Mouse (Mus musculus) limb, embryonic 13.5 days (tissue): Measurements from ENCODE around the gene Zfp853. TPM values are rescaled to one million over a fixed set of nuclear protein-coding genes. Genes with fewer than 3 reads are reported as not detected.
A peak's percentile ranks its signal among the peaks of the same experiment; 100 is the strongest.

Experiments used
- ATAC-seq: fragments of 200-750 bp; cut with Nextera tagmentation; 2 replicates; pipeline ENCODE4 v1.8.0; 2017; ENCODE audit warnings: low read depth, moderate number of reproducible peaks, moderate TSS enrichment; ENCODE audit not compliant: low FRiP score
- H3K27ac ChIP-seq: fragments of 300-500 bp; sonication (generic); 2 replicates; pipeline ENCODE4 v1.5.1; 2015; ENCODE audit warnings: inconsistent platforms, mild to moderate bottlenecking, moderate library complexity
- H3K27me3 ChIP-seq: fragments of 300-500 bp; sonication (generic); 2 replicates; pipeline ENCODE4 v1.6.1; 2015; ENCODE audit warnings: mild to moderate bottlenecking, inconsistent platforms
- H3K36me3 ChIP-seq: fragments of 300-500 bp; sonication (generic); 2 replicates; pipeline ENCODE4 v1.6.1; 2015; ENCODE audit warnings: inconsistent platforms, mild to moderate bottlenecking, moderate library complexity
- H3K4me1 ChIP-seq: fragments of 300-500 bp; sonication (generic); 2 replicates; pipeline ENCODE4 v1.6.1; 2015; ENCODE audit warnings: inconsistent platforms
- H3K4me2 ChIP-seq: fragments of 300-500 bp; sonication (generic); replicated peaks from 2 replicates; pipeline ENCODE4 v1.6.1; 2015; ENCODE audit warnings: inconsistent platforms, mild to moderate bottlenecking, moderate library complexity
- H3K4me3 ChIP-seq: fragments of 300-500 bp; sonication (generic); 2 replicates; pipeline ENCODE4 v1.5.1; 2015; ENCODE audit warnings: moderate library complexity, mild to moderate bottlenecking, inconsistent platforms
- H3K9ac ChIP-seq: fragments of 300-500 bp; sonication (generic); 2 replicates; pipeline ENCODE4 v1.6.1; 2015; ENCODE audit warnings: mild to moderate bottlenecking, inconsistent platforms
- H3K9me3 ChIP-seq: fragments of 300-500 bp; sonication (generic); 2 replicates; pipeline ENCODE4 v1.6.1; 2016; ENCODE audit warnings: inconsistent platforms
- WGBS: fragments of 180-500 bp; shearing (Covaris S2); methylation state at CpG from one replicate; pipeline ENCODE4 v1.1.7; 2015; 5-methylcytosine and 5-hydroxymethylcytosine counted together
- polyA plus RNA-seq: library from polyadenylated mRNA; unstranded; fragments of >200 nt; fragmentation: Nextera tagmentation; extraction: Ambion mirVana; gene quantifications from 2 replicates; pipeline ENCODE4 v1.2.1, GENCODE M21; 2015

Zfp853 gene
- polyA plus RNA-seq, 1 experiment from 2014 or later, result 0.33 TPM

DNA sequence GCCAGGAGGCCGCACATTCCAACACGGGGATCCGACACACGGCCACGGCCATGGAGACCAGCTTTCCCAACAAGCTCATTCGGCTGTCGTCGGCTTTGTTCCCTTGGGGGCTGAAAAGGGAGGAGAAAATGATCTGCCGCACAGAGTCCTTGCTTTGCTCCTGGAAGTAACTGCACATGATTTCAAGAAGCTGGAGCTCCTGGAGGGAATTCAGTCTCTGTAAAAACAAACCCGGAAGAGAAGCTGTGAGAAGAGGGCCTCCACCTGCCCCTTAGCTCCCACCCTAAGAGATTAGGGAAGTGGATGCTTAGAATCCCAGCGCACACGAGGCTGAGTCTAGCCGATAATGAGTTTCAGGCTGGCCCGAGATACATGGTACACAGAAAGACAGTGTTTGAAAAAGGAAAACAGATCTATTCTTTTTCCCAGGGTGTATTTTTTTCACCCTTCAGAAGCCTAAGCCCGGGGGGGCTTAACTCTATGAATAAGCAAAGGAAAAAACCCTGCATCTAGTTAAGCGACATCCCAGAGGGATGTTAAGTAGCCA lies 20.8 kb upstream of the Zfp853 start:
- 4% methylated on average over 16 of the region's 16 CpGs for WGBS

DNA sequence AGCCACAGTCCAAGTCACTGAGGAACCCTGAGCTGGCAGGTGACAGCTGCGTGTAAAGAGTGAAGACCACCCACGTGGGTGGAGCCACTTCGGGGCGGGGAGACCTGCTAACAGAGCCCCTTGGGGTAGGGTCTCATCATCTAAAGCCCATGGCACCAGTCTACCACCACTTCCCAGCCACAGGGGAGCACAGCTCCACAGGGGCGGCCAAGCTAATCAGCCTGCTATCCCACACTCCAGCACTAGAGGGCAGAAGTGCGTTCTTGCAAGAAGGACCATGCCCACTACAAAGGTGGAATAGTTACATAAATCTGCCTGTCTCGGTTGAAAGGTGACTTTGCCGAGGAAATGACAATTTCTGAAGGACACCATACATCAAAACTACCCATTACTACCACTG lies 18.5 kb upstream of the Zfp853 start:
- 62% methylated on average over 8 of the region's 8 CpGs for WGBS
- Histone ChIP-seq H3K4me1 (peaks cover 15% of the 10 kb centered on the region), H3K36me3 (peaks cover 71% of the 10 kb centered on the region), H3K4me2 (no peak overlapping the region), H3K27me3 (no peaks in the 10 kb centered on the region), H3K27ac (no peak overlapping the region), H3K9ac (no peak overlapping the region), H3K4me3 (no peak overlapping the region), H3K9me3 (no peaks in the 10 kb centered on the region)
- ATAC-seq, result no peak

More for the DNA sequence above, 20.8 kb upstream of the Zfp853 start:
- no peaks in the 10 kb centered on the region for H3K27me3 ChIP-seq
- peak overlapping the region; percentile 82 for H3K4me2 ChIP-seq
- peak overlapping the region; percentile 82; the same call in 1 of the 2 replicates for H3K27ac ChIP-seq
- peaks cover 15% of the 10 kb centered on the region for H3K4me1 ChIP-seq
- H3K36me3 ChIP-seq, result peaks cover 70% of the 10 kb centered on the region
- no peaks in the 10 kb centered on the region for H3K9me3 ChIP-seq
- H3K4me3 ChIP-seq, result peak overlapping the region; percentile 89
- H3K9ac ChIP-seq, result peak overlapping the region; percentile 95
- no peak for ATAC-seq

DNA sequence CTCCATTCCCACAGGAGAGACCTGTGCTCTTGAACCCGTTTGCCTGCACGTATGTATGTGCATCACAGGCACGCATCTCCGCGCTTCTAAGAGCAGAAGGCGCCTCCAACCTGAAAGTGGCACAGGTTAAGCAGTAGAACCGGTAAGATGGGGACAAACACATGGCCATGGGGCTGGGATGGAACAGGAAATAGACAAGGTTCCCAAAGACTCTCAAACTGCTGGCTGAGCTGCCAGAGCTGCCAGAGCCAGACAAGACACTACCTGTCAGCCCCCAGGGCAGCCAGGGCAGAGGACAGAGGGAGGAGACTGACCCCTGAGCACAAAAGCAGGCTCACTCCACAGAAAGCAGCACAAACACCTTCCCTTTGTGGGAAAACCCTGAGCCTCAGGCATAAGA lies 16.5 kb upstream of the Zfp853 start:
- H3K36me3 ChIP-seq, result peaks cover 81% of the 10 kb centered on the region
- H3K9me3 ChIP-seq, result no peaks in the 10 kb centered on the region
- no peak overlapping the region for H3K9ac ChIP-seq
- H3K27ac ChIP-seq, result no peak overlapping the region
- 89% methylated on average over 7 of the region's 7 CpGs for WGBS
- H3K27me3 ChIP-seq, result no peaks in the 10 kb centered on the region
- H3K4me3 ChIP-seq, result no peak overlapping the region
- H3K4me1 ChIP-seq, result peaks cover 15% of the 10 kb centered on the region
- H3K4me2 ChIP-seq, result no peak overlapping the region
- ATAC-seq, result no peak

DNA sequence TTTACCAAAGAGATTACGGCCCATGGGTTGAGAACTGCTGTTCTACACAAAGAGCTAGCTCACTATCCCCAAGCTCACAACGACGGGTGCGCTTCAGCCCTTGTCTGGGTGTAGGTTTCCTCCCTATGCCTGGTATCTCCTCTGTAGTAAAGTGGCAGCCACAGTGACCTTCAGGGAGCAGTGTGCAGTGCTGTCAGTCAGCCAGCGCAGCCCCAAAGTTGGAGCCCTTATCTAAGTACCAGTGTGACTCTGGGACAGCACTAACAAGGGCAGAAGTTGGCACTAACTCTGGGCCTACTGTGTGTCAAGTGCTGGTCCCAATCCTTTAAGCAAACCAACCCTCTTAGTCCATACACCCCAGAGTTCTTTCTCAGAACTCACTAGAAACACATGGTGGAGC lies 15.4 kb upstream of the Zfp853 start:
- Histone ChIP-seq H3K4me2 (no peak overlapping the region), H3K4me3 (no peak overlapping the region), H3K36me3 (peaks cover 89% of the 10 kb centered on the region), H3K4me1 (peaks cover 9% of the 10 kb centered on the region), H3K9me3 (no peaks in the 10 kb centered on the region), H3K27ac (no peak overlapping the region), H3K27me3 (no peaks in the 10 kb centered on the region), H3K9ac (no peak overlapping the region)
- no peak for ATAC-seq
- 94% methylated on average over 5 of the region's 5 CpGs for WGBS

DNA sequence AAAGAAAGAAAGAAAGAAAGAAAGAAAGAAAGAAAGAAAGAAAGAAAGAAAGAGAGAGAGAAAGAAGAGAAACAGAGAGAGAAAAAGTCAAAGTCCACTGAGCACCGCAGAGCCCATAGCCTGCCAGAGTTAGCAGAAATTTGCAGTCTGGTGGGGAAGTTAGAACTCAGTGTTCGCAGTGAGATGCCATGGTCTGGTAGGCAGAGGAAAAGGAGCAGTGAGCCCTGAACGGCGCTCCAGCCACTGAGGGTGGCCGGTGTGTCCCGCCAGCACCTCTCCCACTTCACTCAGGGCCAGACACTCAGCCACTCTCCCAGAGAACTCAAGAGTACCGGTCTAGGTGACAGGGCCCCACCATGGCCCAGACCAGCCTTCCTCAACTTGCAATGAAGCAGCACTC lies 10.8 kb upstream of the Zfp853 start:
- Histone ChIP-seq H3K4me1 (no peaks in the 10 kb centered on the region), H3K9me3 (no peaks in the 10 kb centered on the region), H3K36me3 (peaks cover 98% of the 10 kb centered on the region), H3K9ac (no peak overlapping the region), H3K27me3 (no peaks in the 10 kb centered on the region), H3K27ac (no peak overlapping the region), H3K4me3 (no peak overlapping the region), H3K4me2 (no peak overlapping the region)
- ATAC-seq, result no peak
- WGBS, result 95% methylated on average over 7 of the region's 7 CpGs

DNA sequence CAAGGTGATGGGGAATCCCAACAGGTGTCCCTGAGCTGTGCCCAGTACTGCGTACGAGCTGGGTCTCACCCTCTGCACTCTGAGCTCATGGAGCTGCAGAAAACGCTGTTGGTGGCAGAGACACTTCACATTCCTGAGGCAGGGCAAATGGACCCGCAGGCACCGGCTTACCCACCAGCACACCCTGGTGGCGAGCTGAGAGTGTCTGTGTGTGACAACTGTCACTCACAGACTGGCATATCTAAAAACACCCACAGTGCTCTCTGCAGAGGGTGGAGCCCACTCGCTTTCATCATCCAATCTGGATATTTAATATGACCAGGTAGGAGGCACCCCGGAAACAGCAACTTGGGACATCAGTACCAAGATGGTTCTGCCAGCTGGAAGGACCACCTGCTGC lies 7.9 kb upstream of the Zfp853 start:
- H3K36me3 ChIP-seq, result peaks cover 79% of the 10 kb centered on the region
- no peak overlapping the region for H3K27ac ChIP-seq

DNA sequence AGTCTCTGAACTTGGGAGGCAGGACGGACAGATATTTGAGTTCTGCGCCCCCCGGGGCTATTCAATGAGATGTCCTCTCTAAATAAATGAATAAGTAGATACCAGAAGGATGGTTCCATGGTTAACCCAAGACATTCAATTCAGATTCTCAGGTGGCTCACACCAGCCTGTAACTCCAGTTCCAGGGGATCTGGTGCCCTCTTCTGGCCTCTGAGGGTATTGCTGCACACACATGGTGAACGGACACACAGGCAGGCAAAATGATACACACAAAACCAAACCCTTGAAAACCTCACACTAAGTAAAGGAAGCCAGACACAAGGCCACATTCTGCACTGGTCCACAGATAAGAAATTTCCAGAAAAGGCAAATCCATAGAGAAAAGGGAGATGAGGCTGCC lies 6.3 kb upstream of the Zfp853 start:
- Histone ChIP-seq H3K27ac (no peak overlapping the region), H3K27me3 (peaks cover 4% of the 10 kb centered on the region), H3K9ac (no peak overlapping the region), H3K36me3 (peaks cover 63% of the 10 kb centered on the region), H3K4me2 (no peak overlapping the region), H3K4me3 (no peak overlapping the region), H3K9me3 (peaks cover 5% of the 10 kb centered on the region; the same call in 1 of the 2 replicates), H3K4me1 (no peaks in the 10 kb centered on the region)
- no peak for ATAC-seq
- WGBS, result 91% methylated on average over 4 of the region's 4 CpGs

More for the DNA sequence above, 7.9 kb upstream of the Zfp853 start:
- Histone ChIP-seq H3K27me3 (no peaks in the 10 kb centered on the region), H3K4me3 (no peak overlapping the region), H3K9ac (no peak overlapping the region), H3K4me2 (no peak overlapping the region), H3K4me1 (no peaks in the 10 kb centered on the region), H3K9me3 (no peaks in the 10 kb centered on the region)
- 81% methylated on average over 8 of the region's 8 CpGs for WGBS
- ATAC-seq, result no peak

DNA sequence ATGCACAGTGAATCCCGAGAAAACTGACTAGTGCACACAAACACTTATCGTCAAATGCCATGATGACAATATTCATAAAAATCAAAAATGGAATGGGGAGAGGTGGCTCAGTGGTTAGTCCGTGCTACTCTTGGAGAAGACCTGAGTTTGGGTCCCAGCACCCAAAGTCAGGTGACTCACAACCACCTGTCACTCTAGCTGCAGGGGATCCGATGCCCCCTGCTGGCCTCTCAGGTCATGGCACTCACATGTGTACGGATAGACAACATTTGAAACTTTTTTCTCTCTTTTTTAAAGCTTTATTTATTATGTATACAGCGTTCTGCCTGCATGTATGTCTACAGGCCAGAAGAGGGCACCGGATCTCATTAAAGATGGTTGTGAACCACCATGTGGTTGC lies 5.0 kb upstream of the Zfp853 start:
- H3K4me1 ChIP-seq, result peaks cover 7% of the 10 kb centered on the region
- H3K36me3 ChIP-seq, result peaks cover 52% of the 10 kb centered on the region
- H3K9ac ChIP-seq, result no peak overlapping the region
- ATAC-seq, result no peak
- peaks cover 6% of the 10 kb centered on the region; the same call in 1 of the 2 replicates for H3K9me3 ChIP-seq
- WGBS, result 92% methylated on average over 7 of the region's 7 CpGs
- no peak overlapping the region for H3K4me2 ChIP-seq
- no peak overlapping the region for H3K27ac ChIP-seq
- no peak overlapping the region for H3K4me3 ChIP-seq
- peaks cover 17% of the 10 kb centered on the region for H3K27me3 ChIP-seq

DNA sequence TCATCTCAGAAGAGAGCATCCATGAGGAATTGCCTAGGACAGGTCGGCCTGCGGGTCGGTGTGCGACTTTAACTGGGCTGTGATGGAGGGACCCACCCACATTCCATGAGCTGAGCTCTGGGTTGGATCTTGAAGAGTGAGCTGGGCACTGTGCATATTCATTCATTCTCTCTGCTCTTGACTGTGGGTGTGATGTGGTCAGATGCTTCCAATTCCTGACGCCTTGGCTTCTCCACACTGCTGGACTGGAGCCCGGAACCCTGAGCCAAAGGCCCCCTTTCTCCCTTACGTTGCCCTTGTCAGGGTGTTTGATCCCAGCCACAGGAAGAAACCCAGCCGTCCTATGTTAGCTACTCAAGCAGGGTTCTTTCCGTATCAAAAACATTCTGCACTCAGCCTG lies 4.6 kb upstream of the Zfp853 start:
- Histone ChIP-seq H3K4me2 (no peak overlapping the region), H3K27ac (no peak overlapping the region), H3K4me3 (no peak overlapping the region), H3K9ac (no peak overlapping the region), H3K4me1 (peaks cover 11% of the 10 kb centered on the region), H3K9me3 (peaks cover 6% of the 10 kb centered on the region; the same call in 1 of the 2 replicates), H3K36me3 (peaks cover 48% of the 10 kb centered on the region), H3K27me3 (peaks cover 21% of the 10 kb centered on the region)
- WGBS, result 91% methylated on average over 9 of the region's 9 CpGs
- ATAC-seq, result no peak

DNA sequence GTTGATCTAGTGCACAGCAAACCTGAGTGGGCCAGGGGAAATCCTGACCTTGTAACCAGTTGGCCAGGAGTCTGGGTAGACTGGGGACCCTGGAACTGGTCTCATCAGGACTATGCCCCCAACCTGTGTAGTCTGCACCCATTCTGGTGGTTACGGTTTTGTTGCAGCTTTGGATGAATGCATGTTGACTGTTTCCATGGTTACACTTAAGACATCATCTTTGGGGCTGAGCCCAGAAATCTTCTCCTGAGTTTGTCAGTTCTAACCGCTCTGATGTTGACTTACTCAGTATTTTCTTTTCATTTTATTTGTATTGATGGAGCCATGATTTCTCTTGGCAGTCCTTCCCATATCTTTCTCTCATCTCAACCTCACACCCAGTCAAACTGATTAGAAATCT lies 1.9 kb upstream of the Zfp853 start:
- Histone ChIP-seq H3K9ac (no peak overlapping the region), H3K36me3 (peaks cover 21% of the 10 kb centered on the region), H3K4me1 (peaks cover 18% of the 10 kb centered on the region), H3K27me3 (peaks cover 48% of the 10 kb centered on the region), H3K9me3 (peaks cover 6% of the 10 kb centered on the region; the same call in 1 of the 2 replicates), H3K4me2 (no peak overlapping the region), H3K4me3 (no peak overlapping the region), H3K27ac (no peak overlapping the region)
- ATAC-seq, result no peak
- 87% methylated on average over 2 of the region's 2 CpGs for WGBS

DNA sequence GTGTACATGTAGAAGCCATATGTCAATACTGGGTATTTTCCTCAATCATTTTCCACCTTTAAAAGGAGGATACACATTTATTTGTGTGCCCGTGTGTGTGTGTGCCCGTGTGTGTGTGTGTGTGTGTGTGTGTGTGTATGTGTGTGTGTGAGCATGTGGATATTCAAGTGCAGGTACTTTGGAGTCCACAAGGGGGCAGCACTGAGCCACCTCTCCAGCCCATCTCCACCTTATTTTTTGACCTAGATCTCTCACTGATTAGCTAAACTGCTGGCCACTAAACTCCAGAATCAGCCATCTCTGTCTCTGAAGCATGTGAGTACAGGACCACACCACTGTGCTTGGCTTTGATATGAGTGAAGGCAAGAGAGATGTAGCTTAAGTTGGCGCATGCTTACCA lies 1.4 kb upstream of the Zfp853 start:
- WGBS, result 94% methylated on average over 3 of the region's 3 CpGs
- Histone ChIP-seq H3K4me2 (no peak overlapping the region), H3K36me3 (peaks cover 17% of the 10 kb centered on the region), H3K9ac (no peak overlapping the region), H3K4me3 (no peak overlapping the region), H3K9me3 (peaks cover 6% of the 10 kb centered on the region; the same call in 1 of the 2 replicates), H3K4me1 (peaks cover 18% of the 10 kb centered on the region), H3K27ac (no peak overlapping the region), H3K27me3 (peaks cover 53% of the 10 kb centered on the region)
- ATAC-seq, result no peak

DNA sequence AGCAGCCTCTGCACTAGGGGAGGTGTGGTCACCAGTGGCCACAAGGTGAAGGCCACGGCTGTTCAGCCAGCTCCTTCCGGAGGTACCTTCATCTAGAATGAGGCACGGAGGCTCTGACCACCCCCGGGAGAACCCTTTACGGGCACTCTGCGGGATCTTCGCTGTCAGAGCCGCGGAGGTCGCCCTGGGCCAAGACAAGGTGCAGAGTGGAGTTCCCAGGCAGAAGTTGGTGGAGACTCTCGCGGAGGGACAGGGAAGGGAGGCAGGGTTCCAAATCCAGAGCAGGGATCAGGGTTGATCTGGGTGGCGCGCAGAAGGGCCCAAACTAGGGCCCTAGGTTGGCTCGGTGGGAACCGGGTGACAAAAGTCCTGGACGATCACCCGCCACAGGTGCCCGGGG lies 544 bp downstream of the Zfp853 start:
- peaks cover 6% of the 10 kb centered on the region; the same call in 1 of the 2 replicates for H3K9me3 ChIP-seq
- peak overlapping the region; percentile 59 for H3K4me3 ChIP-seq
- H3K36me3 ChIP-seq, result peaks cover 8% of the 10 kb centered on the region; the same call in 1 of the 2 replicates
- peaks cover 29% of the 10 kb centered on the region for H3K4me1 ChIP-seq
- peak overlapping the region; percentile 72 for H3K9ac ChIP-seq
- 2% methylated on average over 19 of the region's 19 CpGs for WGBS
- H3K27me3 ChIP-seq, result peaks cover 72% of the 10 kb centered on the region
- ATAC-seq, result no peak
- H3K27ac ChIP-seq, result no peak overlapping the region
- peak overlapping the region; percentile 84 for H3K4me2 ChIP-seq

DNA sequence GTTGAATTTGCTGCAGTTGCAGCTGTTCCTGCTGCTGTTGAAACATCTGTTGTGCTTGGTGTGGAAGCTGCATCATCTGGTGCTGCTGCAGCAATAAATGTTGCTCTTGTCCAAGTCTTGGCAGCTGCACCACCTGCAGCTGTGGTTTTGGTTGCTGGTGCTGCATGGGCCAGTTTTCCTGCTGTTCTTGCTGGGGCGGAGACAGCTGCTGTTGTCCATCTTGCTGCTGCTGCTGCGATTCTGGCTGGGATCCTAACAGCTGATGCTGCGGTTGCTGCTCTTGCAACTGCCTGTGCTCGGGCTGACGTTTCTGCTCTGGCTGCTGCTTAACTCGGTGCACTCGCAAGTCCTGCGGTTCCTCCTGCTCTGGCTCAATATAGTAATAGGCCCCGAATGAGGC lies 4.1 kb downstream of the Zfp853 start:
- Histone ChIP-seq H3K4me1 (peaks cover 33% of the 10 kb centered on the region), H3K27ac (no peak overlapping the region), H3K4me3 (no peak overlapping the region), H3K9ac (no peak overlapping the region), H3K36me3 (peaks cover 8% of the 10 kb centered on the region; the same call in 1 of the 2 replicates), H3K4me2 (no peak overlapping the region), H3K9me3 (no peaks in the 10 kb centered on the region), H3K27me3 (peaks cover 100% of the 10 kb centered on the region)
- ATAC-seq, result no peak
- 74% methylated on average over 9 of the region's 9 CpGs for WGBS
